Mouse (Mus musculus): ENCODE measurements around the gene Iqub.

GRCm38 (mm10) chr6:24538435-24538834, 23.6 kb upstream of the Iqub start:
- no peak for TF ChIP-seq MAX (IDR thresholded peaks at IDR 0.05)
- no peak for TF ChIP-seq CTCF (IDR thresholded peaks at IDR 0.05; ENCODE audit: control insufficient read depth, insufficient read depth, insufficient read length)
- TF ChIP-seq MYOG (IDR thresholded peaks at IDR 0.05; ENCODE audit: control insufficient read depth, extremely low read depth, insufficient read length) = no peak

Data from C2C12 (cell line).